Mouse (Mus musculus) brain, embryonic 18.5 days (tissue): ENCODE measurements around the gene Nkx3-2.

Experiments used
- DNase-seq: peaks from one replicate; pipeline ENCODE4 v3.0.0-alpha.2; 2012; ENCODE audit warnings: low read depth, low spot score

Gene Nkx3-2

GRCm38 (mm10) chr5:41762141-41762946 lies 2.0 kb downstream of the Nkx3-2 start:
- no peak for DNase-seq

- DNase-seq: no peak
Observed at GRCm38 (mm10) chr5:41761509-41762140, 2.7 kb downstream of the Nkx3-2 start.

- DNase-seq: no peak
Observed at GRCm38 (mm10) chr5:41760831-41761508, 3.3 kb downstream of the Nkx3-2 start.

GRCm38 (mm10) chr5:41760071-41760470 lies 4.2 kb downstream of the Nkx3-2 start:
- DNase-seq: no peak

DNA sequence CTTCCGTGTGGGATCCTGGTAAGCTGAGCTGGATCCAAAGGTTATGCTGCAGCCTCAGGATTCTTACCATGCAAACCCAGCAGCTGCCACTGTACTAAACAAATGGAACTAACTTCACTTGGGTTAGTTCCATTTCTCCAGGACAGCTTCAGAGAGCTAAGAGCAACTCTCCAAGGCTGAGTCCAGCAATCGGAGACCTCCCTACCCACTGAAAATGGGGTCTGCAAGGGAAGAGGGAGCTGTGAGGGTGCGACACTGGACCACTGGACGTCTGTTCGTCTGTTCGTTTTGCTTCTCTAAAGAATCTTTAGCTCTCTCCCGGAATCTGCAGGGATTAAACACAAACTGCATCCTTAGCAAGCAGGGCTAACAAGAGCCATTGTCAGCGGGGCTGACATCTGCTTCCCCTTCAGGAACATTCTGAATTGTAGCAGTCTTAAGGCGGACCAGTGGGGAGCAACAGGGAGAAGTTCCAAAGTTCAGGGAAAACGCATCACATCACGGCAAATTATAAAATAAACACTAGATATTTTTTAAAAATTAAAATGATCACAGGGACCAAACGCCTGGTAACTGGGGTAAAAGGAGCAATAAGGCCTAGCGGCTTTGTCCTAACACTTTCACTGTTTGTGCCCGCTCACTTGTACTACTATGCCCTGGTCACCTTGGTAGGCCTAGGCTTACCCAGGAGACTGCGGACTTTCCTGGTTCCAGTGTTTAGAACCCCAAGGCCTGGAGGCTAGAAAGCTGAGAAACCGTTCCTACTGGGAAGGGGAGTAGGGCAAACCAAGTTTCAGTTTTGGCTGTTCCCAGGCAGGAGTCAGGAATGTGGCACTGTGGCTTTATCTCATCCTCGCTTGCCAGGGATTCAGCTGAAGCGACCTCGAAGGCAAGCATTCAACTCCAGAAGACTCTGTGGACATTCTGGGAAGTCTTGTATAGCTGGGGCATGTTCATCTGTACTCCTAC lies 5.3 kb downstream of the Nkx3-2 start:
- DNase-seq: no peak

GRCm38 (mm10) chr5:41757338-41757737 lies 7.0 kb downstream of the Nkx3-2 start:
- DNase-seq: no peak

DNA sequence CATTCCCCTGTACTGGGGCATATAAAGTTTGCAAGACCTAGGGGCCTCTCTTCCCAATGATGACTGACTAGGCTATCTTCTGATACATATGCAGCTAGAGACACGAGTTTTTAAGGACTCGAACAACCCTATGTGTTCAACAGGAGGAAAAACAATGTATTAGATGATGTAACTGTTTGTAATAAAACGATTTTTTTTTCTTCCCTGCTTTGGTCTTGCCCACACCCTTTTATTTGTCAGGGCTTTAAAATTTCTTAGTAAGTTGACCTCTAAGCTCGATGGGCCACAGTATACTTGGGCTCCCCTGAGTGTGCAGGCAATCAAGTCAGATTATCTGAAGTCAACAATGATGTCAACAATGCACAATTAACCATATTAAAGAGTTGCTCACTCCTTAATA lies 7.9 kb downstream of the Nkx3-2 start:
- no peak for DNase-seq

DNA sequence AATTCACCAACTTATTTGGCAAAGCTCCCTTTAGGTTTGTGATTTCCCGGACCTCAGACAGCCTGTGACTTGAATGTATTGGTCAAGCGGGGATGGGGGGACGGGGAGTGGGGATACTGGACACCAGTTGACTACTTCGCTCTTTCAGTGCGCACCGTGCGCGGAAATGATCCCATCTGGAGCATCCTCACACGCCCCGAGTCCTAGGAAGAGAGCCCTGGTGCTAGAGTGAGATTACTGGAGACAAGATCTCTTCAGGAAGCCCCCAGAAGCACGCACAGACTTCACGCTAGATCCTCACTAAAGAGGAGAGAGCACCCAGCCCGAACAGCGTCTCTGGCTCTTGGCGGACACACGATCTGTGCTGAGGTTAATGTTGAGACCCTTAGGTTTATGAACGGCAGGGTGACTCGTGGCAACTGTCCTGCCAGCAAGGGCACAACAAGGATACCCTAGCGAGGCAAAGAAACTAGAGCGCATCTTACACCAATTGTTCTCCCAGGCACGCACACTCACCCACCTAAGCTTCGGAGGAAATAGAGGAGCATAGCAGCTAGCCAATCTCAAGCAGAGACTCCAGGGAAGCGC lies 8.8 kb downstream of the Nkx3-2 start:
- DNase-seq: no peak

- no peak for DNase-seq
Observed at GRCm38 (mm10) chr5:41754836-41755235, 9.5 kb downstream of the Nkx3-2 start.

- no peak for DNase-seq
Observed at GRCm38 (mm10) chr5:41754226-41754775, 10.0 kb downstream of the Nkx3-2 start.

DNA sequence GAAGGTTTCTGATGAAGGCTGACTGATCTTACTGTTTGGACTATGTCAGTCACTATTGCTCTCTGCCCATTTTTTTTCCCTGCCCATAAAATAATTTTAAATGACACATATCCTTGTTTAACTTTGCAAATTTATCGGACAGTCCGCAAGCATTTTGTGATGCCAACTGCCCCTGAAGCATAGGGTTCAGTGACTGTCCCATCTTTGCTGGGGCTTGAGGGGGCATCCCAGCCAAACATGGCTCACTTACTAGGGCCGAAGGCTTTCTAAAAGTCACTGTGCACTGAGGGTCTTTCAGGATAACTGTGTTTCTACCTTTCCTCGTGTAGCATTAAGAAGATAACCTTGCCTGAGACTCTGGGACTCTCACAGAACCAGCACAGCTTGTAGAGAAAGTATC lies 11.6 kb downstream of the Nkx3-2 start:
- DNase-seq: no peak

DNA sequence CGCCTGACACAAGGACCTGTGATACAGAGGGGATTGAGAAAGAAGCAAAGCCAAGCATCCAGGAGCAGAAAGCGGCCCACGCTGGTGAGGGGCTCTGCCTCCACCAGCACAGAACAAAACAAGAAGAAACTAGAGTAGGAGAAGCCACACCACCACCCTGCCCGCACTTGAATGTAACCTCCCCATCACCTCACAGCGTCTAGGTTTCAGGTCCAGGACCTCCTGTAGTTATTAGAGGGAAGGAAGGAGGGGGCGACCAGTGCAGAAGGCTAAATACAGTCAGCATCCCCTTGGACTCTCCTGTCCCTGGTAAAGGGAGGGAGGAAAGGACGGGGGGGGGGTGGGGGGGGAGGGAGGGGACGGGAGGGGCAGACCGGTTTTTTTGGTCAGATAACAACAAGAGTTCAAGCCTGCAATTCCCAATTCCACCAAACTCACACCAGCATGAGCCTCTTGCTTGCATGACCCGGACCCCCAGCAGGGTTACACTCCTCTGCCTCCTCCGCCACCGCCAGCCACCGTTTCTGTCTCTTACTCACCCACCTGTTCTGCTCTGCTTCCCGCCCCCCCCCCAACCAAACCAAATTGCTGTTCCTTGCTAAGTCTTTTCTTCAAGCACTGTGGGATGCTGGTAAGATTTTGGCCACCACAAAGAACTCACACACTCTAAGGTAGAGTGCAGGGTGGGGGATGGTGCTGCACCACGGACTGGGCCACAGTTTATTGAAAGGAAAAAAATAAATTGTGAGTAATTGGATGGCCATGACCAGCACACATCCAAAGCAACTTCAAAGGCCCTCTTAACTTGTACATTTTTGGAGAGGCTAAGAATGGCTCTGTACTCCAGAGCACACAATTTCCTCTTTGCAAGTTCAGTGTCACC lies 19.2 kb downstream of the Nkx3-2 start:
- DNase-seq: no peak

DNA sequence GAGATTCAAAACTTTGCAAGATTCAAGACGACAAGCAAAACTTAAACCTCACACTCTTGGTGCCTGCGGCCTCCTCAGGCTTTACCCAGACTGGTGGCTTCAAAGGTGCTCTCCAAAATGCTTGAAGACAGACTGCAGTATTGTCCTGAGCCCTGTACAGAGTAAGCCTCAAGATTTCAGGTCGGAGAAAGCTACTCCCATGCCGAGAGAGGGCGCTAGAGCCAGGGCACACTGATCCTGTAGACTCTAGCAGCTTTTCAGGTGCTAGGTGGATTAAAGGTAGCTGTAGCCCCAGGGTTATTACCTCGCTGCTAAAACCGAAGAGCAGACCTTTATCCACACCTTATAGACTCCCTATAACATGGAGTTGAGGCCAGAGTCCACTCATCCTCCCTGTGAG lies 20.1 kb downstream of the Nkx3-2 start:
- no peak for DNase-seq

GRCm38 (mm10) chr5:41738817-41739216 lies 25.5 kb downstream of the Nkx3-2 start:
- DNase-seq: no peak

GRCm38 (mm10) chr5:41737039-41737438 lies 27.3 kb downstream of the Nkx3-2 start:
- DNase-seq: no peak

GRCm38 (mm10) chr5:41727017-41727416 lies 37.3 kb downstream of the Nkx3-2 start:
- DNase-seq: no peak

GRCm38 (mm10) chr5:41725573-41725972 lies 38.7 kb downstream of the Nkx3-2 start:
- DNase-seq: no peak
